Mouse (Mus musculus) G1E (cell line): ENCODE measurements around the gene Kcnma1.

Experiments used
- CTCF ChIP-seq: IDR thresholded peaks from 2 replicates; pipeline ENCODE4 v1.5.1; 2012; ENCODE audit warnings: low read depth, low read length, inconsistent platforms, mixed read lengths
- GATA1 ChIP-seq: IDR thresholded peaks from 2 replicates; pipeline ENCODE4 v1.6.1; 2012; ENCODE audit warnings: borderline replicate concordance, low read length, inconsistent platforms, mixed read lengths
- GATA2 ChIP-seq: IDR thresholded peaks from 2 replicates; pipeline ENCODE4 v1.6.1; 2012; ENCODE audit warnings: low read depth, low read length, inconsistent platforms, borderline replicate concordance
- POLR2AphosphoS5 ChIP-seq: IDR thresholded peaks from 2 replicates; pipeline ENCODE4 v1.6.1; 2012; ENCODE audit warnings: low read depth, low read length, inconsistent platforms; ENCODE audit not compliant: insufficient replicate concordance
- TAL1 ChIP-seq: conservative IDR thresholded peaks from 2 replicates; pipeline ENCODE4 v1.6.1; 2012; ENCODE audit warnings: low read depth, low read length, inconsistent platforms, mixed read lengths

GRCm38 (mm10) chr14:23625436-23625835 lies 388.9 kb downstream of the Kcnma1 start:
- TF ChIP-seq POLR2AphosphoS5 (no peak), CTCF (no peak), GATA1 (no peak), GATA2 (no peak), TAL1 (no peak)
